Mouse (Mus musculus): ENCODE data around the gene Cacna2d3. TPM values are rescaled to one million over a fixed set of nuclear protein-coding genes. Genes with fewer than 3 reads are reported as not detected.

Cacna2d3 gene
- polyA plus RNA-seq, 1 experiment from 2014 or later: not detected

- DNase-seq (no peak), ATAC-seq (no peak)
- no peak overlapping the region for H3K4me3 ChIP-seq (ENCODE audit: low read depth, low read length)
- H3K4me2 ChIP-seq (ENCODE audit: low read depth, low read length): no peak overlapping the region
- H3K9me3 ChIP-seq (ENCODE audit: low read length): no peaks in the 10 kb centered on the region
- no peaks in the 10 kb centered on the region for H3K4me1 ChIP-seq (ENCODE audit: insufficient read depth)
- no peak overlapping the region for H3K9ac ChIP-seq (replicated peaks)
- H3K27me3 ChIP-seq (ENCODE audit: insufficient read depth, low read length): no peaks in the 10 kb centered on the region
- H3K27ac ChIP-seq (ENCODE audit: low read depth): no peak overlapping the region
- H3K36me3 ChIP-seq (replicated peaks; ENCODE audit: insufficient read depth, low read length): no peaks in the 10 kb centered on the region
- TF ChIP-seq CTCF (IDR thresholded peaks at IDR 0.05; ENCODE audit: low read depth): no peak
- no peak for TF ChIP-seq EP300 (IDR thresholded peaks at IDR 0.05; ENCODE audit: low read depth)
- WGBS (ENCODE audit: insufficient replicate concordance): 78% methylated on average over 3 of the region's 3 CpGs
Measured at GRCm38 (mm10) chr14:29425666-29426065, 296.0 kb downstream of the Cacna2d3 start.

DNA sequence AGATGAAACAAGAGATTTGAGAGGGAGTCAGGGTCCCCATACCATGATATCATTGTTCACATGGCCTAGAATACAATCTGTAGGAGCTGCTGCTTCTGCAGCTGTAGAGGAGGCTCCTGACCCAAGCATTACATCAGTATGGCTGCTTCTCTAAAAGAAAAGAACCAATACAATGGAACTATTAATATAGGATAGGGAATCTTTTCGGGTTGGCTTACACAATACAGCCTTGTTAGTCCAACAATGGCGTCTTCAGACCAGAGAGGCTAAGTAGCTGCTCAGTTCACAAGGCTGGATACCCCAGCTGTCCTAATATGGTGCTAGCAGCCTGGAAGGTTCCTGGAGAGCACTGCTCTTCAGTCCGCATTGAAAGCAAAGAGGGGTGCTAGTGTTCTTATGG lies 296.5 kb downstream of the Cacna2d3 start:
- DNase-seq: no peak
- no peaks in the 10 kb centered on the region for H3K36me3 ChIP-seq (replicated peaks; ENCODE audit: insufficient read depth, low read length)
- H3K9me3 ChIP-seq (ENCODE audit: low read length): no peaks in the 10 kb centered on the region
- no peak overlapping the region for H3K4me3 ChIP-seq (ENCODE audit: low read depth, low read length)
- no peak for ATAC-seq
- no peaks in the 10 kb centered on the region for H3K27me3 ChIP-seq (ENCODE audit: insufficient read depth, low read length)
- no peak overlapping the region for H3K9ac ChIP-seq (replicated peaks)
- no peaks in the 10 kb centered on the region for H3K4me1 ChIP-seq (ENCODE audit: insufficient read depth)
- WGBS (ENCODE audit: insufficient replicate concordance): 68% methylated on average over 3 of the region's 3 CpGs
- no peak for TF ChIP-seq CTCF (IDR thresholded peaks at IDR 0.05; ENCODE audit: low read depth)
- no peak for TF ChIP-seq EP300 (IDR thresholded peaks at IDR 0.05; ENCODE audit: low read depth)
- H3K27ac ChIP-seq (ENCODE audit: low read depth): no peak overlapping the region
- H3K4me2 ChIP-seq (ENCODE audit: low read depth, low read length): no peak overlapping the region

GRCm38 (mm10) chr14:29405878-29406165 lies 315.8 kb downstream of the Cacna2d3 start:
- Histone ChIP-seq H3K4me2 (ENCODE audit: low read depth, low read length) (no peak overlapping the region), H3K9me3 (ENCODE audit: low read length) (no peaks in the 10 kb centered on the region), H3K27ac (ENCODE audit: low read depth) (no peak overlapping the region), H3K4me1 (ENCODE audit: insufficient read depth) (no peaks in the 10 kb centered on the region), H3K4me3 (ENCODE audit: low read depth, low read length) (no peak overlapping the region), H3K27me3 (ENCODE audit: insufficient read depth, low read length) (no peaks in the 10 kb centered on the region), H3K9ac (replicated peaks) (no peak overlapping the region), H3K36me3 (replicated peaks; ENCODE audit: insufficient read depth, low read length) (no peaks in the 10 kb centered on the region)
- DNase-seq: no peak
- WGBS (ENCODE audit: insufficient replicate concordance): 55% methylated on average over 2 of the region's 2 CpGs
- ATAC-seq: no peak
- no peak for TF ChIP-seq CTCF (IDR thresholded peaks at IDR 0.05; ENCODE audit: low read depth)
- TF ChIP-seq EP300 (IDR thresholded peaks at IDR 0.05; ENCODE audit: low read depth): no peak

GRCm38 (mm10) chr14:29405125-29405877 lies 316.4 kb downstream of the Cacna2d3 start:
- Histone ChIP-seq H3K4me2 (ENCODE audit: low read depth, low read length) (no peak overlapping the region), H3K9me3 (ENCODE audit: low read length) (no peaks in the 10 kb centered on the region), H3K4me1 (ENCODE audit: insufficient read depth) (no peaks in the 10 kb centered on the region), H3K36me3 (replicated peaks; ENCODE audit: insufficient read depth, low read length) (no peaks in the 10 kb centered on the region), H3K27ac (ENCODE audit: low read depth) (no peak overlapping the region), H3K27me3 (ENCODE audit: insufficient read depth, low read length) (no peaks in the 10 kb centered on the region), H3K9ac (replicated peaks) (no peak overlapping the region), H3K4me3 (ENCODE audit: low read depth, low read length) (no peak overlapping the region)
- TF ChIP-seq CTCF (IDR thresholded peaks at IDR 0.05; ENCODE audit: low read depth) (no peak), EP300 (IDR thresholded peaks at IDR 0.05; ENCODE audit: low read depth) (no peak)
- ATAC-seq (no peak), DNase-seq (no peak)
- WGBS (ENCODE audit: insufficient replicate concordance): 68% methylated on average over 8 of the region's 8 CpGs

DNA sequence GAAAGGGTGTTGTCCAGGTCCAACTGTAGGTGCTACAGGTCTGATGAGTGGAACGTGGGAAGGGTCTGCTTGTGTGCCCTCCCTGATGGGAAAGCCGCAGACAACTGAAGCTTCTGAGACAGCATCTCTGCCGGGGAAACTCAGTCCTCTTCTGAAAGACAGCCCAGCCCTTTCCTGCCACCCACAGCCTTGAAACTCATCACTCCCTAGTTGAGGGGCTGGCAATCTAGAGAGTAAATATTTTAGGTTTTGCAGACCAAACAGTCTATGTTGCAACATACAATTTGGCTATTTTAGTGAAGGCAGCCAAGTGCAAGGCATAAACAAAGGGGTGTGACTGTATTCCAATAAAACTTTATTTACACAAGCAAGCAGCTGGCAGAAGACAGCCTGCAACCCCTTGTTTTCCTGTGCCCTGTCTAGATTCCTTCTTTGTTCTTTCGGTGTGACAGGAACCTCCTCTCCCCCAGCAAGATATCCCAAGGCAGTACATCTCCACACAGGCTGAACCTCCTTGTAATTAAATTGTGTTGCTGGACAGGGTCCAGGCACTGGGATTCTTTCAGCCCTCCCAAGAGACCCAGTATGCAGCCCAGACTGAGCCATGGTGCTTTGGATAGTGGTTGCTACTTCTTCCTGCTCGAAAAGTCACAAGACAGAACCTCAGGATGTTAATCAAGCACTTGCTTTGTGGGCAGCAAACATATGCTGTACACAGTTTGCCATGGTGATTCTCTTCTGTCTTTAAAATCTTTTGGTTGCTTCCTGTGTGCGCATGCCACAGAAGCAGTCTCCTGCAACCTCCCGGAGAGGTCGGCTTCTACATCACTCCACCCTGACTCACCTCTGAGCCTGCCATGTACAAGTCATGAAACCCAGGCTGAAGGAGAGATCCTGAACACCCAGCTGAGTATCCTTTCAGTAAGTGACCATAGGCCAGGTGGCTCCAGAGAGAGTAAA lies 317.5 kb downstream of the Cacna2d3 start:
- WGBS (ENCODE audit: insufficient replicate concordance): 61% methylated on average over 8 of the region's 8 CpGs
- no peak for ATAC-seq
- Histone ChIP-seq H3K9ac (replicated peaks) (no peak overlapping the region), H3K4me1 (ENCODE audit: insufficient read depth) (no peaks in the 10 kb centered on the region), H3K9me3 (ENCODE audit: low read length) (no peaks in the 10 kb centered on the region), H3K36me3 (replicated peaks; ENCODE audit: insufficient read depth, low read length) (no peaks in the 10 kb centered on the region), H3K4me3 (ENCODE audit: low read depth, low read length) (no peak overlapping the region), H3K4me2 (ENCODE audit: low read depth, low read length) (no peak overlapping the region), H3K27ac (ENCODE audit: low read depth) (no peak overlapping the region), H3K27me3 (ENCODE audit: insufficient read depth, low read length) (no peaks in the 10 kb centered on the region)
- TF ChIP-seq EP300 (IDR thresholded peaks at IDR 0.05; ENCODE audit: low read depth): no peak
- TF ChIP-seq CTCF (IDR thresholded peaks at IDR 0.05; ENCODE audit: low read depth): no peak
- no peak for DNase-seq

GRCm38 (mm10) chr14:29402471-29402870 lies 319.2 kb downstream of the Cacna2d3 start:
- 71% methylated on average over 8 of the region's 8 CpGs for WGBS (ENCODE audit: insufficient replicate concordance)

More at GRCm38 (mm10) chr14:29402471-29402870, 319.2 kb downstream of the Cacna2d3 start:
- no peaks in the 10 kb centered on the region for H3K36me3 ChIP-seq (replicated peaks; ENCODE audit: insufficient read depth, low read length)
- H3K4me1 ChIP-seq (ENCODE audit: insufficient read depth): no peaks in the 10 kb centered on the region
- H3K27me3 ChIP-seq (ENCODE audit: insufficient read depth, low read length): no peaks in the 10 kb centered on the region
- H3K27ac ChIP-seq (ENCODE audit: low read depth): no peak overlapping the region
- H3K9ac ChIP-seq (replicated peaks): no peak overlapping the region
- no peak overlapping the region for H3K4me3 ChIP-seq (ENCODE audit: low read depth, low read length)
- DNase-seq (no peak), ATAC-seq (no peak)
- no peak overlapping the region for H3K4me2 ChIP-seq (ENCODE audit: low read depth, low read length)
- no peak for TF ChIP-seq EP300 (IDR thresholded peaks at IDR 0.05; ENCODE audit: low read depth)
- H3K9me3 ChIP-seq (ENCODE audit: low read length): no peaks in the 10 kb centered on the region

All from liver, postnatal 0 days (tissue).